Mouse (Mus musculus) hindbrain, embryonic 13.5 days (tissue): Measurements from ENCODE around the gene Tsen34. TPM values are rescaled to one million over a fixed set of nuclear protein-coding genes. Genes with fewer than 3 reads are reported as not detected.

Experiments
- ATAC-seq: fragments of 200-750 bp; cut with Nextera tagmentation; 2 replicates; pipeline ENCODE4 v1.8.0; 2017; ENCODE audit warnings: moderate TSS enrichment; ENCODE audit not compliant: low FRiP score
- H3K27ac ChIP-seq: fragments of 300-500 bp; sonication (generic); 2 replicates; pipeline ENCODE4 v1.5.1; 2015; ENCODE audit warnings: inconsistent platforms, mild to moderate bottlenecking, moderate library complexity
- H3K27me3 ChIP-seq: fragments of 300-500 bp; sonication (generic); 2 replicates; pipeline ENCODE4 v1.6.1; 2015; ENCODE audit warnings: mild to moderate bottlenecking, inconsistent platforms
- H3K36me3 ChIP-seq: fragments of 300-500 bp; sonication (generic); 2 replicates; pipeline ENCODE4 v1.6.1; 2015; ENCODE audit warnings: mild to moderate bottlenecking, inconsistent platforms
- H3K4me1 ChIP-seq: fragments of 300-500 bp; sonication (generic); replicated peaks from 2 replicates; pipeline ENCODE4 v1.6.1; 2015; ENCODE audit warnings: inconsistent platforms
- H3K4me2 ChIP-seq: fragments of 300-500 bp; sonication (generic); 2 replicates; pipeline ENCODE4 v1.6.1; 2015; ENCODE audit warnings: inconsistent platforms, mild to moderate bottlenecking, moderate library complexity
- H3K4me3 ChIP-seq: fragments of 300-500 bp; sonication (generic); 2 replicates; pipeline ENCODE4 v1.5.1; 2015; ENCODE audit warnings: mild to moderate bottlenecking, inconsistent platforms
- H3K9ac ChIP-seq: fragments of 300-500 bp; sonication (generic); 2 replicates; pipeline ENCODE4 v1.6.1; 2015; ENCODE audit warnings: mild to moderate bottlenecking, inconsistent platforms
- H3K9me3 ChIP-seq: fragments of 300-500 bp; sonication (generic); 2 replicates; pipeline ENCODE4 v1.6.1; 2016; ENCODE audit warnings: inconsistent platforms
- WGBS: fragments of 180-500 bp; shearing (Covaris S2); methylation state at CpG from one replicate; pipeline ENCODE4 v1.1.7; 2015; 5-methylcytosine and 5-hydroxymethylcytosine counted together
- polyA plus RNA-seq: library from polyadenylated mRNA; unstranded; fragments of >200 nt; fragmentation: Nextera tagmentation; extraction: Ambion mirVana; gene quantifications from 2 replicates; pipeline ENCODE4 v1.2.1, GENCODE M21; 2015

The Tsen34 gene
- polyA plus RNA-seq, 1 experiment from 2014 or later = 233 TPM

- Histone ChIP-seq H3K9ac (peak within 1 kb of the TSS; percentile 75), H3K4me2 (peak within 1 kb of the TSS; percentile 82), H3K4me1 (peaks cover 28% of the 10 kb centered on the region), H3K36me3 (peaks cover 24% of the 10 kb centered on the region), H3K27me3 (no peaks in the 10 kb centered on the region), H3K27ac (peak within 1 kb of the TSS; percentile 83), H3K9me3 (no peaks in the 10 kb centered on the region), H3K4me3 (peak within 1 kb of the TSS; percentile 73)
- 4% methylated on average over 45 of the region's 45 CpGs for WGBS
- peak; percentile 99 for ATAC-seq
These were observed 27.2 kb upstream of the Tsen34 start, which contains the start of gene Leng1 for GRCm38 (mm10) chr7:3665215-3666114. TSS of gene Leng1 (minus strand) at chr7:3665840.

GRCm38 (mm10) chr7:3666921-3667391 is 25.7 kb upstream of the Tsen34 start:
- ATAC-seq = no peak
- no peak overlapping the region for H3K27ac ChIP-seq
- no peak overlapping the region for H3K4me2 ChIP-seq
- H3K4me3 ChIP-seq = peak overlapping the region; percentile 4; the same call in 1 of the 2 replicates
- H3K27me3 ChIP-seq = no peaks in the 10 kb centered on the region
- H3K9me3 ChIP-seq = no peaks in the 10 kb centered on the region
- H3K9ac ChIP-seq = no peak overlapping the region
- 20% methylated on average over 14 of the region's 14 CpGs for WGBS
- peaks cover 28% of the 10 kb centered on the region for H3K4me1 ChIP-seq
- H3K36me3 ChIP-seq = peaks cover 11% of the 10 kb centered on the region

GRCm38 (mm10) chr7:3674507-3675227 is 18.0 kb upstream of the Tsen34 start:
- Histone ChIP-seq H3K4me3 (no peak overlapping the region), H3K27ac (no peak overlapping the region), H3K9ac (no peak overlapping the region), H3K36me3 (peaks cover 14% of the 10 kb centered on the region), H3K9me3 (no peaks in the 10 kb centered on the region), H3K4me2 (no peak overlapping the region), H3K4me1 (no peaks in the 10 kb centered on the region), H3K27me3 (no peaks in the 10 kb centered on the region)
- peak; percentile 80 for ATAC-seq
- 71% methylated on average over 10 of the region's 10 CpGs for WGBS

GRCm38 (mm10) chr7:3675228-3675548 is 17.5 kb upstream of the Tsen34 start:
- Histone ChIP-seq H3K4me2 (no peak overlapping the region), H3K4me3 (no peak overlapping the region), H3K36me3 (peaks cover 16% of the 10 kb centered on the region), H3K9me3 (no peaks in the 10 kb centered on the region), H3K27me3 (no peaks in the 10 kb centered on the region), H3K27ac (no peak overlapping the region), H3K9ac (no peak overlapping the region), H3K4me1 (no peaks in the 10 kb centered on the region)
- ATAC-seq = peak; percentile 12; the same call in 1 of the 2 replicates
- 78% methylated on average over 3 of the region's 3 CpGs for WGBS

- Histone ChIP-seq H3K36me3 (peaks cover 23% of the 10 kb centered on the region), H3K9me3 (no peaks in the 10 kb centered on the region), H3K27ac (no peak overlapping the region), H3K9ac (no peak overlapping the region), H3K4me1 (no peaks in the 10 kb centered on the region), H3K4me3 (no peak overlapping the region), H3K27me3 (no peaks in the 10 kb centered on the region), H3K4me2 (no peak overlapping the region)
- WGBS = 85% methylated on average over 12 of the region's 12 CpGs
- no peak for ATAC-seq
These were observed 16.3 kb upstream of the Tsen34 start for GRCm38 (mm10) chr7:3676371-3676770.

- no peak for ATAC-seq
- Histone ChIP-seq H3K9ac (no peak within 1 kb of the TSS), H3K4me2 (no peak within 1 kb of the TSS), H3K4me1 (no peaks in the 10 kb centered on the region), H3K27me3 (no peaks in the 10 kb centered on the region), H3K27ac (no peak within 1 kb of the TSS), H3K9me3 (no peaks in the 10 kb centered on the region), H3K4me3 (no peak within 1 kb of the TSS), H3K36me3 (peaks cover 27% of the 10 kb centered on the region)
- WGBS = 53% methylated on average over 9 of the region's 9 CpGs
These were observed 15.3 kb upstream of the Tsen34 start, which contains the start of gene Tmc4 for GRCm38 (mm10) chr7:3677342-3677741. TSS of gene Tmc4 (minus strand) at chr7:3677553.

- peaks cover 57% of the 10 kb centered on the region for H3K36me3 ChIP-seq
- WGBS = 58% methylated on average over 10 of the region's 10 CpGs
- no peak overlapping the region for H3K4me2 ChIP-seq
- H3K27me3 ChIP-seq = no peaks in the 10 kb centered on the region
- H3K9me3 ChIP-seq = no peaks in the 10 kb centered on the region
- no peak overlapping the region for H3K4me3 ChIP-seq
- H3K27ac ChIP-seq = peak overlapping the region; percentile 65
- peak; percentile 74 for ATAC-seq
- H3K4me1 ChIP-seq = peaks cover 26% of the 10 kb centered on the region
- 0 out of 2 replicates have a peak overlapping the region, but pooled peaks have one; percentile 35 for H3K9ac ChIP-seq
These were observed 8.6 kb upstream of the Tsen34 start for GRCm38 (mm10) chr7:3683908-3684550.

- peak; percentile 10; the same call in 1 of the 2 replicates for ATAC-seq
- H3K27me3 ChIP-seq = no peaks in the 10 kb centered on the region
- no peak overlapping the region for H3K9ac ChIP-seq
- H3K4me2 ChIP-seq = no peak overlapping the region
- whole genome bisulfite sequencing = 67% methylated on average over 8 of the region's 8 CpGs
- no peak overlapping the region for H3K4me3 ChIP-seq
- peaks cover 54% of the 10 kb centered on the region for H3K36me3 ChIP-seq
- H3K4me1 ChIP-seq = peaks cover 26% of the 10 kb centered on the region
- H3K27ac ChIP-seq = peak overlapping the region; percentile 65
- no peaks in the 10 kb centered on the region for H3K9me3 ChIP-seq
These were observed 8.0 kb upstream of the Tsen34 start for GRCm38 (mm10) chr7:3684698-3685097.

- no peaks in the 10 kb centered on the region for H3K9me3 ChIP-seq
- no peak for ATAC-seq
- peak overlapping the region; percentile 65; the same call in 1 of the 2 replicates for H3K27ac ChIP-seq
- H3K4me1 ChIP-seq = peaks cover 26% of the 10 kb centered on the region
- H3K27me3 ChIP-seq = no peaks in the 10 kb centered on the region
- H3K4me3 ChIP-seq = no peak overlapping the region
- no peak overlapping the region for H3K9ac ChIP-seq
- 82% methylated on average over 31 of the region's 31 CpGs for WGBS
- peaks cover 48% of the 10 kb centered on the region for H3K36me3 ChIP-seq
- H3K4me2 ChIP-seq = no peak overlapping the region
These were observed 7.1 kb upstream of the Tsen34 start for GRCm38 (mm10) chr7:3685400-3686187.

GRCm38 (mm10) chr7:3691919-3692318 is 744 bp upstream of the Tsen34 start:
- H3K27me3 ChIP-seq = no peaks in the 10 kb centered on the region
- no peak for ATAC-seq
- peak overlapping the region; percentile 74 for H3K4me3 ChIP-seq
- peak overlapping the region; percentile 95 for H3K27ac ChIP-seq
- H3K4me1 ChIP-seq = peaks cover 29% of the 10 kb centered on the region
- peaks cover 22% of the 10 kb centered on the region for H3K36me3 ChIP-seq
- 40% methylated on average over 3 of the region's 3 CpGs for WGBS
- H3K9me3 ChIP-seq = no peaks in the 10 kb centered on the region
- H3K9ac ChIP-seq = peak overlapping the region; percentile 95
- peak overlapping the region; percentile 84 for H3K4me2 ChIP-seq

- peak within 1 kb of the TSS; percentile 84 for H3K4me2 ChIP-seq
- ATAC-seq = peak; percentile 93
- H3K27ac ChIP-seq = peak within 1 kb of the TSS; percentile 95
- peaks cover 29% of the 10 kb centered on the region for H3K4me1 ChIP-seq
- under 1% methylated on average over 55 of the region's 55 CpGs for WGBS
- peak within 1 kb of the TSS; percentile 74 for H3K4me3 ChIP-seq
- no peaks in the 10 kb centered on the region for H3K27me3 ChIP-seq
- peaks cover 23% of the 10 kb centered on the region for H3K36me3 ChIP-seq
- peak within 1 kb of the TSS; percentile 95 for H3K9ac ChIP-seq
- H3K9me3 ChIP-seq = no peaks in the 10 kb centered on the region
These were observed 535 bp downstream of the Tsen34 start, which contains the start of gene Mboat7 for GRCm38 (mm10) chr7:3692987-3693808. TSS of gene Mboat7 (minus strand) at chr7:3693523.
